Mouse (Mus musculus): Measurements from ENCODE around the gene Stag3. TPM values are rescaled to one million over a fixed set of nuclear protein-coding genes. Genes with fewer than 3 reads are reported as not detected.

Stag3 gene
- 2.0 and 3.2 TPM in 2 replicates for polyA plus RNA-seq (2015; fragmentation: Nextera tagmentation; extraction: Ambion mirVana)

- Histone ChIP-seq H3K9me3 (ENCODE audit: control insufficient read depth, low read length) (peaks cover 9% of the 10 kb centered on the region), H3K27me3 (replicated peaks; ENCODE audit: control insufficient read depth, insufficient read depth, low read length) (no peaks in the 10 kb centered on the region), H3K4me2 (ENCODE audit: low read depth, low read length) (peak within 1 kb of the TSS; percentile 69), H3K9ac (ENCODE audit: low read depth, low read length) (peak within 1 kb of the TSS; percentile 67), H3K27ac (ENCODE audit: low read length) (no peak within 1 kb of the TSS), H3K36me3 (ENCODE audit: control insufficient read depth, insufficient read depth, low read length) (no peaks in the 10 kb centered on the region), H3K4me3 (ENCODE audit: low read length) (peak within 1 kb of the TSS; percentile 59), H3K4me1 (ENCODE audit: control insufficient read depth, insufficient read depth, low read length) (peaks cover 10% of the 10 kb centered on the region)
- under 1% methylated on average over 56 of the region's 56 CpGs for WGBS
- ATAC-seq = peak; percentile 99
These were observed at the start of gene Stag3, which contains the start of the genes Gm43720 and Gpc2 for GRCm38 (mm10) chr5:138279585-138280424. Gene Stag3 (plus strand): TSS chr5:138280240. Gene Gm43720 (minus strand): TSS chr5:138279958. Gene Gpc2 (minus strand): TSS chr5:138280005.

GRCm38 (mm10) chr5:138233778-138234177, 46.3 kb upstream of the Stag3 start:
- peak; percentile 55; the same call in 1 of the 2 replicates for ATAC-seq
- Histone ChIP-seq H3K4me1 (ENCODE audit: control insufficient read depth, insufficient read depth, low read length) (no peaks in the 10 kb centered on the region), H3K4me3 (ENCODE audit: low read length) (no peak overlapping the region), H3K9ac (ENCODE audit: low read depth, low read length) (no peak overlapping the region), H3K27me3 (replicated peaks; ENCODE audit: control insufficient read depth, insufficient read depth, low read length) (no peaks in the 10 kb centered on the region), H3K9me3 (ENCODE audit: control insufficient read depth, low read length) (no peaks in the 10 kb centered on the region), H3K36me3 (ENCODE audit: control insufficient read depth, insufficient read depth, low read length) (no peaks in the 10 kb centered on the region), H3K4me2 (ENCODE audit: low read depth, low read length) (no peak overlapping the region), H3K27ac (ENCODE audit: low read length) (no peak overlapping the region; the same call in 1 of the 2 replicates)
- whole genome bisulfite sequencing = 65% methylated on average over 2 of the region's 2 CpGs

DNA sequence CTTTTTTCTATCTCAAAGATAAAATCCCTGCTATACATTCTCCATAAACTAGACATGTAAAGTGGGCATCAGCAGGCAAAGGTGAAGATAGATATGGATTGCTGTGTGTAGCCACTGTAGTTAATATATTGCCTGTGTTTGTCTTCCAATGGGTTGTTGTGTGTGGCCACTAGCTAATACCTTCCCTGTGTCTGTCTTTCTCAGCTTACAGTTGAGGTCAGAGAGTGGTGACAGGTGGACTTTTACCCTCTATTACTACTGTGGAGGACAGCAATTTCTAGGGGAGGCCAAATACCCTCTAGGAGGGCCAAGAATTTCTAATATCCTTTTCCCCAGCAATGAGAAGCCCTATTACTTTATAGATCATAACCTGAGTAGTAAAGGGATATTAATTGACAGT, 45.8 kb upstream of the Stag3 start:
- Histone ChIP-seq H3K9ac (ENCODE audit: low read depth, low read length) (no peak overlapping the region), H3K4me1 (ENCODE audit: control insufficient read depth, insufficient read depth, low read length) (no peaks in the 10 kb centered on the region), H3K4me2 (ENCODE audit: low read depth, low read length) (no peak overlapping the region), H3K27ac (ENCODE audit: low read length) (no peak overlapping the region; the same call in 1 of the 2 replicates), H3K9me3 (ENCODE audit: control insufficient read depth, low read length) (no peaks in the 10 kb centered on the region), H3K36me3 (ENCODE audit: control insufficient read depth, insufficient read depth, low read length) (no peaks in the 10 kb centered on the region), H3K4me3 (ENCODE audit: low read length) (no peak overlapping the region), H3K27me3 (replicated peaks; ENCODE audit: control insufficient read depth, insufficient read depth, low read length) (no peaks in the 10 kb centered on the region)
- ATAC-seq = peak; percentile 55; the same call in 1 of the 2 replicates

GRCm38 (mm10) chr5:138241511-138241910, 38.5 kb upstream of the Stag3 start:
- H3K9ac ChIP-seq (ENCODE audit: low read depth, low read length) = no peak overlapping the region
- no peaks in the 10 kb centered on the region for H3K4me1 ChIP-seq (ENCODE audit: control insufficient read depth, insufficient read depth, low read length)
- 42% methylated on average over 2 of the region's 2 CpGs for WGBS
- H3K4me2 ChIP-seq (ENCODE audit: low read depth, low read length) = no peak overlapping the region
- ATAC-seq = no peak
- no peak overlapping the region for H3K27ac ChIP-seq (ENCODE audit: low read length)
- H3K27me3 ChIP-seq (replicated peaks; ENCODE audit: control insufficient read depth, insufficient read depth, low read length) = no peaks in the 10 kb centered on the region
- no peaks in the 10 kb centered on the region for H3K36me3 ChIP-seq (ENCODE audit: control insufficient read depth, insufficient read depth, low read length)
- H3K9me3 ChIP-seq (ENCODE audit: control insufficient read depth, low read length) = no peaks in the 10 kb centered on the region
- H3K4me3 ChIP-seq (ENCODE audit: low read length) = no peak overlapping the region

DNA sequence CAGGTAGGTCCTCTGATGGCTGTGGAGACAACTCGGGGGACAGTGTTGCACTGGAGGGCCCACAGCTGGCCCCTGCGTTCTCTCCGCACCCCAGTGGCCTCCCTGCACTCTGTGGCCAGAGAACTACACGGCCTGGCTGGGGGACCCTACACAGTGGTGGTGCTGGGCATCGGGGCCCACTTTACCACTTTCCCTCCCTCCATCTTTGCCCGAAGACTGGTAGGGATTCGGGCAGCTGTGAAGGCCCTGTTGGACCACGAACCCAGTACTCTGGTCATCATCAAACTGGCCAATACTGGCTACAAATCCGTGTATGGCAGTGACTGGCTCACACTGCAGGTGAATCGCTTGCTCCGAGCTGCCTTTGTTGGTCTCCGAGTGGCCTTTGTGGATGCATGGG, 28.9 kb upstream of the Stag3 start:
- ATAC-seq = no peak
- Histone ChIP-seq H3K36me3 (ENCODE audit: control insufficient read depth, insufficient read depth, low read length) (no peaks in the 10 kb centered on the region), H3K27me3 (replicated peaks; ENCODE audit: control insufficient read depth, insufficient read depth, low read length) (no peaks in the 10 kb centered on the region), H3K27ac (ENCODE audit: low read length) (no peak overlapping the region), H3K4me2 (ENCODE audit: low read depth, low read length) (no peak overlapping the region), H3K9me3 (ENCODE audit: control insufficient read depth, low read length) (no peaks in the 10 kb centered on the region), H3K4me3 (ENCODE audit: low read length) (no peak overlapping the region), H3K4me1 (ENCODE audit: control insufficient read depth, insufficient read depth, low read length) (peaks cover 8% of the 10 kb centered on the region), H3K9ac (ENCODE audit: low read depth, low read length) (no peak overlapping the region)
- 84% methylated on average over 12 of the region's 12 CpGs for WGBS

DNA sequence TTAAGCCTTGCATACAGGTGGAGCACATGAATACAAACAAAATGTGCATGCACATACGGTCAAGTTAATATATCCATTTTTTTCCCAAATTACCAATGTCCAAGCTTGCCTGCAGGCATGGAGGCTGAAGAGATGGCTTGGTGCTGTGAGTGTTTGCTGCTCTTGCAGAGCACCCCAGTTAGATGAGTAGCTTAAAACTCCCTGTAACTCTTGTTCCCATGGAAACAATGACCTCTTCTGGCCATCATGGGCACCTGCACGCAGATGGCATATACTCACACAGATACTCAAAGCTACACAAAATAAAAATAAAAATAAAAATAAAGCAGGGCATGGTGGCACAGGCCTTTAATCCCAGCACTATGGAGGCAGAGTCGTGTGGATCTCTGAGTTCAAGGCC, 27.0 kb upstream of the Stag3 start:
- ATAC-seq = no peak
- H3K4me2 ChIP-seq (ENCODE audit: low read depth, low read length) = no peak overlapping the region
- H3K9me3 ChIP-seq (ENCODE audit: control insufficient read depth, low read length) = no peaks in the 10 kb centered on the region
- WGBS = 95% methylated on average over 3 of the region's 3 CpGs
- H3K27ac ChIP-seq (ENCODE audit: low read length) = no peak overlapping the region
- peaks cover 11% of the 10 kb centered on the region for H3K4me1 ChIP-seq (ENCODE audit: control insufficient read depth, insufficient read depth, low read length)
- H3K36me3 ChIP-seq (ENCODE audit: control insufficient read depth, insufficient read depth, low read length) = no peaks in the 10 kb centered on the region
- H3K27me3 ChIP-seq (replicated peaks; ENCODE audit: control insufficient read depth, insufficient read depth, low read length) = no peaks in the 10 kb centered on the region
- no peak overlapping the region for H3K4me3 ChIP-seq (ENCODE audit: low read length)
- no peak overlapping the region for H3K9ac ChIP-seq (ENCODE audit: low read depth, low read length)

DNA sequence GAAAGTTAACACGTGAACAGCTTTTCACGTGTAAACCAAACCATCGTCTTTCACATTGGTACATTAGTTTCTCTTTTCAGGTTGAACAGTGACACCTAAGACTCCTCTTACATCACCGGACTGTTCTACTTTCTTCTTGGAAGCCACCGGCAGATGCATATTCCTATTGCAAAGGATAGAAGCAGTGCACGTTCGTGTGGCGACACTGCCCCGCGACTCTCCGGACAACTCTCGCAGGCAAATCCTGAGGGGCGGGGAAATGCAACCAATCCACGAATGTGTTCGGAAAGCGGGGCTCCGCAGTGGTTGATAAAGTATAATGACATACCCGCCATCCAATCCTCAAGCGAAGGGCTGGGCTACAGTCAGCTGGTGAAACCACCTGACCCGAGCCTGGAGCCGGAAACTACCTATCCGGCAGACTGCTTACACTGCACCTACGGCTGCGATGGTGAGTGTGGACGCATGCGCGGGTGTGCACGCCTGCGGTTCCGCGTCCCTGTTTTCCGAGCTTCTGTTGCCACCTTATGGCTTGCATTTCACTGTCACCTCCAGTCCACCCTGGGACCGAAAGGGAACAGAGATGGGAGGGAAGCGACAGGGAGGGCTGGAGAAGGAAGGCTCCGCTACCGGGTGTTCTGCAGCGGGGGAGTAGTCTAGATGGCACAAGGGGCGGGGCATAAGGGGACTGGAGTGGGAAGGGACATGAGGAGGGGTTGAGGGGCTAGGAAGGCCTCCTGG, 24.5 kb upstream of the Stag3 start, which contains the start of gene Lamtor4:
Gene Lamtor4 (plus strand): TSS at position 130 of the 741 bp plus-strand sequence.
- Histone ChIP-seq H3K4me2 (ENCODE audit: low read depth, low read length) (peak within 1 kb of the TSS; percentile 81), H3K27me3 (replicated peaks; ENCODE audit: control insufficient read depth, insufficient read depth, low read length) (no peaks in the 10 kb centered on the region), H3K9ac (ENCODE audit: low read depth, low read length) (peak within 1 kb of the TSS; percentile 74), H3K4me3 (ENCODE audit: low read length) (peak within 1 kb of the TSS; percentile 69), H3K9me3 (ENCODE audit: control insufficient read depth, low read length) (no peaks in the 10 kb centered on the region), H3K4me1 (ENCODE audit: control insufficient read depth, insufficient read depth, low read length) (peaks cover 16% of the 10 kb centered on the region), H3K27ac (ENCODE audit: low read length) (peak within 1 kb of the TSS; percentile 83), H3K36me3 (ENCODE audit: control insufficient read depth, insufficient read depth, low read length) (peaks cover 15% of the 10 kb centered on the region)
- under 1% methylated on average over 38 of the region's 38 CpGs for WGBS
- ATAC-seq = peak; percentile 100

DNA sequence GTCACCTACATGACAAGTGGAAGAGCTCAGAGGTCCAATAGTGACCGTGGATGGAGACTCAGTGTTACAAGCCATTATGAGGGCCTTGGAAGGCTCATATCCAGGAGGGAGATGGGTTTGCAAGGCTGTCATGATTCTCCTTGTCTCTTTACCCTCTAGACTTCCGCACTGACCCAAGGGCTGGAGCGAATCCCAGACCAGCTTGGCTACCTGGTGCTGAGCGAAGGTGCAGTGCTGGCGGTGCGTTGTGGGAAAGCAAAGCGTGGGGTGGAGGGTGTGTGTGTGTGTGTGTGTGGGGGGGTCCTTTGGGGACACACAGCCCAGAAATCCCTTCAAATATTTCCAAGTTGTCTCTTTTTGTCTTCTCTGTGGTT, 24.0 kb upstream of the Stag3 start:
- H3K4me3 ChIP-seq (ENCODE audit: low read length) = peak overlapping the region; percentile 69
- peaks cover 18% of the 10 kb centered on the region for H3K4me1 ChIP-seq (ENCODE audit: control insufficient read depth, insufficient read depth, low read length)
- H3K27me3 ChIP-seq (replicated peaks; ENCODE audit: control insufficient read depth, insufficient read depth, low read length) = no peaks in the 10 kb centered on the region
- H3K4me2 ChIP-seq (ENCODE audit: low read depth, low read length) = peak overlapping the region; percentile 81
- H3K36me3 ChIP-seq (ENCODE audit: control insufficient read depth, insufficient read depth, low read length) = peaks cover 18% of the 10 kb centered on the region
- H3K9me3 ChIP-seq (ENCODE audit: control insufficient read depth, low read length) = no peaks in the 10 kb centered on the region
- peak overlapping the region; percentile 83 for H3K27ac ChIP-seq (ENCODE audit: low read length)
- WGBS = 10% methylated on average over 7 of the region's 7 CpGs
- peak overlapping the region; percentile 74 for H3K9ac ChIP-seq (ENCODE audit: low read depth, low read length)
- peak; percentile 50 for ATAC-seq

DNA sequence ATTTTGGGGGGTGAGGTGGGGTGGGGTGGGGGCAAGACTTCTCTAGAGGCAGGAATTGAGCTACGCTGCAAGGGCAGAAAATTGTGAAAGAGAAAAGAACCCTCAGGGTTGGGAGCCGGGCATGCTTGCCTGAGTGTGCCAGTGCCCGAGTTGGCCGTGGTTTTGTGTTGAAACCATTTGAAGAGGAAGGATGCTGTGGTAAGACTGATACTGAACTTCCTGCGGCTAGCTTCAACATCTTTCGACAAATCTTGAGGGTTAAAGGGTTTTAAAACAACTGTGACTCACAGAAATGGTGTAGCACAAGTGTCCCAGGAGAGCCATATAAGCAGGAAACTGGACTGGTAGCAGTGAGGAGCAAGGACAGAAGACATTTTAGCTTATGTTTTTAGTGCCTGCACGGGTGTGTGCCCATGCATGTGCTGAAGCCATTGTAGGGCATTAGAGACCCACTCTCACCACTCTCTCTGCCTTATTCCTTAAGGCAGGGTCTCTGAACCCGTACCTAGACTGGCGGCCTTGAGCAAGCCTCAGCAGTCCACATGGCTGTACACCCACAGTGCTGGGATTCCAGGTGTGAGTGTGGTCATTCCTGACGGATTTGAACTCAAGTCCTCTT, 23.0 kb upstream of the Stag3 start:
- Histone ChIP-seq H3K9me3 (ENCODE audit: control insufficient read depth, low read length) (no peaks in the 10 kb centered on the region), H3K4me1 (ENCODE audit: control insufficient read depth, insufficient read depth, low read length) (peaks cover 20% of the 10 kb centered on the region), H3K36me3 (ENCODE audit: control insufficient read depth, insufficient read depth, low read length) (peaks cover 23% of the 10 kb centered on the region), H3K4me2 (ENCODE audit: low read depth, low read length) (peak overlapping the region; percentile 81; the same call in 1 of the 2 replicates), H3K9ac (ENCODE audit: low read depth, low read length) (peak overlapping the region; percentile 74; the same call in 1 of the 2 replicates), H3K27me3 (replicated peaks; ENCODE audit: control insufficient read depth, insufficient read depth, low read length) (no peaks in the 10 kb centered on the region), H3K4me3 (ENCODE audit: low read length) (no peak overlapping the region), H3K27ac (ENCODE audit: low read length) (no peak overlapping the region)
- 89% methylated on average over 10 of the region's 10 CpGs for WGBS
- no peak for ATAC-seq

Data from intestine, embryonic 16.5 days (tissue).